Mouse (Mus musculus) liver, adult 2 months (tissue): Measurements from ENCODE around the gene Tnfsf12. TPM values are rescaled to one million over a fixed set of nuclear protein-coding genes. Genes with fewer than 3 reads are reported as not detected.

ENCODE experiments used
- DNase-seq: peaks from one replicate; pipeline ENCODE4 v3.0.0-alpha.2; 2011; ENCODE audit warnings: low read depth, low spot score; ENCODE audit errors: extremely low read depth
- H3K27ac ChIP-seq: fragments of 200-500 bp; replicated peaks from 2 replicates; pipeline ENCODE4 v1.5.1; 2012; ENCODE audit warnings: low read depth, mild to moderate bottlenecking, control low read depth, inconsistent platforms, low read length; ENCODE audit not compliant: insufficient read depth
- H3K27me3 ChIP-seq: fragments of 200-500 bp; 2 replicates; pipeline ENCODE4 v1.6.1; 2012; ENCODE audit warnings: mild to moderate bottlenecking, moderate library complexity, low read length, inconsistent platforms; ENCODE audit not compliant: control insufficient read depth, insufficient read depth
- H3K36me3 ChIP-seq: fragments of 200-500 bp; 2 replicates; pipeline ENCODE4 v1.6.1; 2012; ENCODE audit warnings: low read length, inconsistent platforms; ENCODE audit not compliant: control insufficient read depth, insufficient read depth
- H3K4me1 ChIP-seq: fragments of 200-500 bp; 2 replicates; pipeline ENCODE4 v1.6.1; 2011; ENCODE audit warnings: low read length; ENCODE audit not compliant: control insufficient read depth, insufficient read depth
- H3K4me3 ChIP-seq: fragments of 200-500 bp; 2 replicates; pipeline ENCODE4 v1.5.1; 2011; ENCODE audit warnings: low read depth, mild to moderate bottlenecking, control low read depth, low read length, moderate library complexity; ENCODE audit not compliant: insufficient read depth
- H3K79me2 ChIP-seq: fragments of 200-500 bp; 2 replicates; pipeline ENCODE4 v1.6.1; 2012; ENCODE audit warnings: inconsistent platforms, mild to moderate bottlenecking, low read length, moderate library complexity; ENCODE audit not compliant: control insufficient read depth, insufficient read depth
- H3K9ac ChIP-seq: fragments of 200-500 bp; 2 replicates; pipeline ENCODE4 v1.6.1; 2012; ENCODE audit warnings: low read depth, mild to moderate bottlenecking, control low read depth, inconsistent platforms, low read length
- CTCF ChIP-seq: fragments of 200-500 bp; IDR thresholded peaks from 2 replicates; pipeline ENCODE4 v1.5.1; 2011; ENCODE audit warnings: low read depth, low read length, control low read depth
- POLR2A ChIP-seq: fragments of 200-500 bp; IDR thresholded peaks from 2 replicates; pipeline ENCODE4 v1.6.1; 2011; ENCODE audit warnings: low read length, control low read depth; ENCODE audit not compliant: insufficient read depth; ENCODE audit errors: extremely low read depth
- WGBS: fragments of 180-500 bp; shearing (Covaris S2); methylation state at CpG from one replicate; pipeline ENCODE4 v1.1.7; 2018; 5-methylcytosine and 5-hydroxymethylcytosine counted together
- polyA plus RNA-seq: library from polyadenylated mRNA; depleted of rRNA; stranded (reverse); fragments of >200 nt; gene quantifications from 2 replicates; pipeline ENCODE4 v1.2.3, GENCODE M21; 2012
- total RNA-seq: library from RNA; depleted of rRNA; stranded (reverse); fragments of >200 nt; gene quantifications from 2 replicates; pipeline ENCODE4 v1.2.3, GENCODE M21; 2014

Gene Tnfsf12
- total and polyA plus RNA-seq, 2 experiments: 2.6 to 18.0 TPM

DNA sequence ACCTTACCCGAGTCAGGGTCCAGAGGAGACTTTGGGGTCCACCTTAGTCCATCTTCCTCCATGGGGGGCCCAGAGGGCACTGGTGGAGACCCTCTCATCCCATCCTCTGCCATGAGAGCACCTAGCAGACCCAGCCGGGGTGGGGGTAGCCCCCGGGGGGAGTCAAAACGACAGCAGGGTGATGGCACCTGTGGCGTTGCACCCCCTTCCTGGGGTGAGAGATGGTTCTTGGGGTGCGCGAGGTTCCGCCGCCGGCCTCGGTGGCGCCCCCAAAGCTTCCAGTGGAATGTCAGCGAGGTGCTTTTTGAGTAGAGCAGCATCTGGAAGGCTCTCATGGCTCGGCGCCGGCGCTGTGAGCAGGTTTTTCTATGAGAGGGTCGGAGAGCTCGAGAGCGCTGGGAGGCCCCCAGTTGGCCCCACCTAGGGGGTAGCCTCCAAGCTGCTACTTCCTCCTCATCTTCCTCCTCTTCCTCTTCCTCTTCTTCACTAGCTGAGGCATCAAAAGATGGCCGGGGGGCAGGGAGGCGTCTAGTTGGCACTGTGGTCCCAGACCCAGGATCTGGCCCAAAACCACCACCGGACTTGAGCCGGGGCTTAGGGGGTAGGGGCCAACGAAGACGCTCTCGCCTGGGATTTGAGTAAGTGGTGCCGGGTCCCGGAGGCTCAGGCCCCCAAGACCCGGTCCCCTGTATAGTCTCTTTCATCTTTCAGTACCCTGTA, 15.4 kb downstream of the Tnfsf12 start:
- no peak overlapping the region for H3K27ac ChIP-seq
- peaks cover 24% of the 10 kb centered on the region for H3K36me3 ChIP-seq
- H3K27me3 ChIP-seq: no peaks in the 10 kb centered on the region
- 85% methylated on average over 30 of the region's 30 CpGs for WGBS
- DNase-seq: no peak
- H3K9ac ChIP-seq: no peak overlapping the region
- TF ChIP-seq POLR2A (no peak), CTCF (no peak)
- peaks cover 14% of the 10 kb centered on the region; the same call in 1 of the 2 replicates for H3K79me2 ChIP-seq
- H3K4me3 ChIP-seq: no peak overlapping the region
- peaks cover 5% of the 10 kb centered on the region for H3K4me1 ChIP-seq

- Histone ChIP-seq H3K79me2 (peaks cover 14% of the 10 kb centered on the region; the same call in 1 of the 2 replicates), H3K27ac (no peak overlapping the region), H3K4me1 (peaks cover 2% of the 10 kb centered on the region), H3K36me3 (peaks cover 26% of the 10 kb centered on the region), H3K27me3 (no peaks in the 10 kb centered on the region), H3K9ac (no peak overlapping the region), H3K4me3 (no peak overlapping the region)
- no peak for TF ChIP-seq POLR2A
- TF ChIP-seq CTCF: no peak
- DNase-seq: no peak
- WGBS: 89% methylated on average over 2 of the region's 2 CpGs
Observed at GRCm38 (mm10) chr11:69679144-69679543, 16.5 kb downstream of the Tnfsf12 start.

DNA sequence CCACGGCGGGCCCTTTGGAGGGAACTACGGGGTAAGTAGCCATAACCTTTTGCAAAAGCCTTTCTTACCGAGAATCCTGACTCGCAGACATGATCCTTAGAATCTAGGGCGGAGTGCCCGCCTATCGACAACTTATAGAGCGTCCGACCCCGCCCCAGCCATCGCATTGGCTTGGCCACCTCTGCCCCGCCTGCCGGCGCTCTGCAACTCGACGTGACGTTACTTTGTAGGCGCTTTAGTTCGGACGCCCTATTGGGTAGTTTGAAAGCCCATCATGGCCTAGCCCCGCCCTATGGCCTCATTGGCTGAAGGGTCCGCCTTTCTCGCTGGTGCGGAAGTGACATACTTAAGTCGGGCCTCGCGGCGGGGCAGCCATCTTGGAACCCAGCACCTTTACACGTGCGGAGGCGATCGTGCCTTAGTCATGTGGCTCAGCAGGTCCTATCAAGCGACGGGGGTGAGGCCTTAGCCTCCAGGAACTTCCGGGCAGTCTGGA, 23.4 kb downstream of the Tnfsf12 start, which contains the start of gene Eif4a1:
TSS of gene Eif4a1 (minus strand) at position 213 of the 496 bp plus-strand sequence.
- H3K79me2 ChIP-seq: peaks cover 13% of the 10 kb centered on the region; the same call in 1 of the 2 replicates
- TF ChIP-seq POLR2A: peak; percentile 90; the same call in 1 of the 2 replicates
- TF ChIP-seq CTCF: no peak
- peak within 1 kb of the TSS; percentile 99 for H3K9ac ChIP-seq
- under 1% methylated on average over 36 of the region's 36 CpGs for WGBS
- H3K4me1 ChIP-seq: peaks cover 9% of the 10 kb centered on the region
- H3K4me3 ChIP-seq: peak within 1 kb of the TSS; percentile 98
- no peaks in the 10 kb centered on the region for H3K27me3 ChIP-seq
- H3K27ac ChIP-seq: peak within 1 kb of the TSS; percentile 95
- H3K36me3 ChIP-seq: peaks cover 55% of the 10 kb centered on the region
- peak; percentile 99 for DNase-seq

GRCm38 (mm10) chr11:69671726-69672124, 23.9 kb downstream of the Tnfsf12 start:
- WGBS: under 1% methylated on average over 43 of the region's 43 CpGs
- DNase-seq: no peak
- peak overlapping the region; percentile 95 for H3K27ac ChIP-seq
- peaks cover 53% of the 10 kb centered on the region for H3K36me3 ChIP-seq
- H3K4me1 ChIP-seq: peaks cover 9% of the 10 kb centered on the region
- peaks cover 13% of the 10 kb centered on the region; the same call in 1 of the 2 replicates for H3K79me2 ChIP-seq
- no peaks in the 10 kb centered on the region for H3K27me3 ChIP-seq
- peak overlapping the region; percentile 99 for H3K9ac ChIP-seq
- TF ChIP-seq CTCF (no peak), POLR2A (no peak)
- H3K4me3 ChIP-seq: peak overlapping the region; percentile 98

GRCm38 (mm10) chr11:69670786-69671725, 24.6 kb downstream of the Tnfsf12 start:
- Histone ChIP-seq H3K27ac (peak overlapping the region; percentile 95), H3K4me3 (peak overlapping the region; percentile 98), H3K9ac (peak overlapping the region; percentile 99), H3K4me1 (peaks cover 9% of the 10 kb centered on the region), H3K36me3 (peaks cover 49% of the 10 kb centered on the region), H3K79me2 (peaks cover 10% of the 10 kb centered on the region; the same call in 1 of the 2 replicates), H3K27me3 (no peaks in the 10 kb centered on the region)
- peak; percentile 81 for DNase-seq
- under 1% methylated on average over 59 of the region's 61 CpGs for WGBS
- no peak for TF ChIP-seq CTCF
- peak; percentile 70 for TF ChIP-seq POLR2A
